Mouse (Mus musculus) adrenal gland, adult 8-10 months (tissue): Measurements from ENCODE around the gene Drap1. TPM values are rescaled to one million over a fixed set of nuclear protein-coding genes. Genes with fewer than 3 reads are reported as not detected.
"Not testable (repeated sequence)": the region's sequence is repeated elsewhere in the genome, so short reads cannot be mapped to it uniquely, and the experiment has no call there.

Source experiments
- DNase-seq: peaks from one replicate; pipeline ENCODE4 v3.0.0; 2022
- total RNA-seq, 4 experiments: library from RNA; stranded (reverse); gene quantifications; 2 replicates each; pipeline ENCODE4 v1.2.4; 2022

Drap1 gene
- total RNA-seq, 4 experiments from 2014 or later: 272 to 295 (median 289) TPM

DNA sequence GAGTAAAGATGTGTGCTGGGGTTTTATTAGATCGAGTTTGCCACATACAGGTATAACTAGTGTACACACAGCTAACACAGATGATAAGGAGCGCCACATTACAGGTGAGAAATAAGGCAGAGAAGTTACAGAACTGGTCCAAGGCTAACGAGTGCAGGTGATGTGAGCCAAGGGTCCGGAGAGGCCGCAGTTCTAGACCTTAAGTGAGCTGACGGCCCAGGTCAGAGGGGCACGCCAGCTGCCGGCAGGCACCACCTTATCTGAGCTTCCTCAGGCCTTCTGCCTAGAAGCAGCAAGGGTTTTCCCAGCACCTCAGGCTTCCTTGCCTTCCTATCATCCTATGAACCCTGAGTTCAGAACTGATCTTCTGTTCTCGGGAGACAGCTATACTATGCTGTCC lies 5.1 kb downstream of the Drap1 start:
- no peak for DNase-seq

- DNase-seq: no peak
Observed at GRCm38 (mm10) chr19:5418750-5419466, 5.9 kb downstream of the Drap1 start.

DNA sequence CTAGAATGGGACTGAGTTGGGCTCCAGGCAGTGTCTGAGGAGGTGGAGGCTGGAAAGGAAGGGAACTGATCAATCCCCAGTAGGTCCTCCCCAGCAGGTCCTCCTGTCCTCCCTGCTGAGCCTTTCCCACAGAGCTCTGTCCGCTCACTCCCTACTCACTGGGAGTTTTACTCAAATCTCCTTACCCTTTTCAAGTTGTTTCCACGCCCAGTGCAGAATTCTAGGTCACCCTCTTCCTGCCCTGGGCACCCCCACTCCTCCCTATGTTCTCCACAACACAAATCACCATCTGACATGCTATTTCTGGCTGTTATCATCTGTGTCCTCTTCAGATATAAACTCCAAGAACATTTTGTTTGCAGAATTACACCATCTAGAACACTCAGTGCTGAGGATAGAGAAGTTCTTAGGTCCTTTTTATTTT lies 10.2 kb downstream of the Drap1 start:
- no peak for DNase-seq

- no peak for DNase-seq
Observed at GRCm38 (mm10) chr19:5413840-5414239, 10.9 kb downstream of the Drap1 start.

- DNase-seq: no peak
Observed at GRCm38 (mm10) chr19:5411961-5412360, 12.8 kb downstream of the Drap1 start.

DNA sequence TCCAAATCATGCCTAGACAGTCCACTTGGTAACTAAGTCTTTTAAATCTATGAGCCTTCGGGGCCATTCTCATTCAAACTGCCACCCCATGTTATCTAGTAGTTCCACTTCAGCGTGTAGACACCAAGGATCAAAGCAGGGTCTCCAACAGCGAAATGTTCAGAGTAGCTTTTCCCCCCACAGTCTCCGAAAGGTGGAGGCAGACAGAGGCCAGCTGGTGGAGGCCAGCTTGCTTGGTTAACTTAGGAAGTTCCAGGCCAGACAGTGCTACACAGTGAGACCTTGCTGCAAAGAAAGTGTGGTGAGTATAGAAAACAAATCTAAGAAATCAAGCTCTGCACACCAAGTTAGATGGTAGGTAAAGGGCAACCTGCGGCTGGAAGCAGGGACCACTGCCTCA lies 14.1 kb downstream of the Drap1 start:
- no peak for DNase-seq

- DNase-seq: no peak
Observed at GRCm38 (mm10) chr19:5409068-5409467, 15.7 kb downstream of the Drap1 start.

- no peak for DNase-seq
Observed at GRCm38 (mm10) chr19:5408057-5409001, 16.4 kb downstream of the Drap1 start.

- no peak for DNase-seq
Observed at GRCm38 (mm10) chr19:5407133-5407532, 17.6 kb downstream of the Drap1 start.

- DNase-seq: peak; percentile 57
Observed at GRCm38 (mm10) chr19:5406531-5407126, 18.1 kb downstream of the Drap1 start.

- DNase-seq: no peak
Observed at GRCm38 (mm10) chr19:5405924-5406323, 18.9 kb downstream of the Drap1 start.

DNA sequence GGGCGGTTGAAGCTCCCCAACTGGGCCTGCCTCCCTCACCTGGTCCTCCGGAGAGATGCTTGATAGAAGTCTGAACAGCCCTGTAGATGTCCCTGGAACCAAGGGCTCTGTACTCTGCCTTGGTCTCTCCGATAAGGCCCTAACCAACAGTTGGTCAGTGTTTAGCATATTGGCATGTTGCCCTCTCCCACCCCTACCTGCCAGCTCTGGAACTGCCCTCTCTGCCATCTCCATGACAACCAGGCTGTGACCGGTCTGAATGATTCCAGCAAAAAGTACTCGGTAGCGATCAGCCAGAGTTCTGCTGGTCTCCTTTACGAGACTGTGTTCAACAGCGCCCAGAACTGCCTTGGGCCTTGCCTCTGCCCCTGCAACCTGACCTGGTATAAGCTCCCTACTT lies 22.5 kb downstream of the Drap1 start, which contains the start of gene Tsga10ip:
Gene Tsga10ip, minus strand, starts transcription at position 234 of the 400 bp plus-strand sequence.
- DNase-seq: no peak

- not testable (repeated sequence) for DNase-seq
Observed at GRCm38 (mm10) chr19:5401073-5401472, 23.7 kb downstream of the Drap1 start.

DNA sequence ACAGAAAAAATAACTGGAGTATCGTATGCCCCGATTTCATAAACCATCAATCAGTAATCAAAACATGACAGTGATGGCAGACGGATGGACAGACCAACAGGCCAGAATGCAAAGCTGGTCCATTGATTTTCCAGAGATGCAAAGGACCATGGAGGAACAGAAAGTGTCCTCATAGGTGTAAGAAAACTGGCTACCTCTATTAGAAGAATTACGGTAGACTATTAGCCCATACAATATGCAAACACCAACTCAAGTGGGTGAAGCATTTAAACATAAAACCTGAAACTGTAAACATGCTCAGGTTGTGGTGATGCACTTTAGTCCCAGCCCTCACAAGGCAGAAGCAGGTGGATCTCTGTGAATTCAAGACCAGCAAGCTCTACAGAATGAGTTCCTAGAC lies 29.4 kb downstream of the Drap1 start:
- no peak for DNase-seq

DNA sequence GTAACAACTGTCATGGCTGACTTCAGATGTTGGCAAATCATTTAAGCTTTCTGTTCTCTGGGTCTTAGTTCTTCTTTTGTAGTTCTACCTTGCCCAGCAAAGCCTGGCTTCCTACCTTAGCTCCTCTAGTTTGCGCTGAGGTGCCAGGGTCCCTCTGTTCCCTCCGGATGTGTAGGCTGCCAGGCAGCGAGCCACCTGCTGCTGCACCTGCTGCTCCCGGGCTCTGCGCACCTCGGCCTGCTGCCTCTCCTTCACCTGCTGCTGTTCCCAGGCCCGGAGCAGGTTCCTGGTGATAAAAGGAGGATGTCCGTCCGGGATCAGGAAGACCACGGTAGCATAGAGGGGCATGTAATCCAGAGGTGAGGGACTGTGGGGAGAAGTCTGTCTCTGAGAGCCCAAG lies 30.6 kb downstream of the Drap1 start:
- DNase-seq: no peak

DNA sequence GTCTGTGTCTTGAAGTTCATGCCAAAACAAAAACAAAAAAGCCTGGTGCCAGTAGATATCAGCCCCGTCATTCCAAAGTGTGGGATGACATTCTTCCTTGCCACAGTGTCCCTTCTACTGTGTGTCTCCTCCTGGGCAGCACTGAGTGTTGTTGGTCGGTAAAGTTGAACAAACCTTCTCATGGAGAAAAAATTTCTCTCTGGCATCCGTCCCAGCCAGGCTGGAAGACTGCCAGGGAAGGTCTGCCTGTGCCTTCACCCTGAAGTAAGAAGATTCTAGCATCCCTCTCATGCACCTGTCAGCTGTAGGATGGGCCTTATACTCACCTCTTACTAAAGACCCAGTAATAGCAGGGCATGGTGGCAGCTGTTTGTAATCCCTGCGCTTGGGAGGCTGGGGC lies 31.9 kb downstream of the Drap1 start:
- peak; percentile 68 for DNase-seq

DNA sequence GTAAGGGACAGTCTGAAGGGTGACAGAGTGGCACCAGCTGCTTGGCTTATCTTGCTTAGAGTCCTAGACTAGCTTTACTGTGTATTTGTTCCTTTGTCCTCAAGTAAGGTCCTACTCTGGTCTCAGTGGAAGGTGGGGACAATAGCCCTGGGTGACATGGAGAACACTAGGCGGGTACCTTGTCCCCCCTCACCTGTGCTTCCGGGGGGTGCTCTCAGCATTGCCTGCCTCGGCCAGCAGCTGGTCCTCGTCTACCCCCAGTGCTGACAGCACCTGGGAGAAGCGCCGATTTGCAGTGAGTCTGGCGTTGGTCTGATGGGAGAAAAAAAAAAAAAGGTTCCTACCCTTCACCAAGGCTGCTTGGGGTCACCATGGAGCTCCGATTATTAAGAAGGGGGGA lies 34.4 kb downstream of the Drap1 start:
- DNase-seq: no peak

DNA sequence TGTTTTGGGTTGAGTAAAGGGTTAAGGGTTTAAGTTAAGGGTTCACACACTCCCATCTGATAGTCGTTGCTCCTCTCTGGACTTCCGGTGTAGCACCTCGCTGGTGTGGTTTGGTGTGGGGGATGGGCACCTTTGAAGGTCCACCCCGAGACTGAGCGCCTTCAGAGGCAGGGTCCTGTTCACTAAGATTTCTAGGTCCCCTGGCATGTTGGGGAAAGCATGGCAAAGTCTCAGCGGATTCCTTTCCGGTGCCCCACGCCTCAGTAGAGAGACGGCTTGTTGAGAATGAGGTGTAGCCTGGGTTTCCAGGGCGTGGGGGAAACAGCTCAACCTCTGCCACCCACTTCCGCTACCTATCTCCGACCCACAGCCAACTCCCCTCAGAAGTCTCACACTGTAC lies 35.1 kb downstream of the Drap1 start:
- no peak for DNase-seq

GRCm38 (mm10) chr19:5388588-5389242 lies 36.1 kb downstream of the Drap1 start, which contains the start of gene Sart1:
Gene Sart1 (minus strand): TSS chr19:5388703.
- peak; percentile 95 for DNase-seq

DNA sequence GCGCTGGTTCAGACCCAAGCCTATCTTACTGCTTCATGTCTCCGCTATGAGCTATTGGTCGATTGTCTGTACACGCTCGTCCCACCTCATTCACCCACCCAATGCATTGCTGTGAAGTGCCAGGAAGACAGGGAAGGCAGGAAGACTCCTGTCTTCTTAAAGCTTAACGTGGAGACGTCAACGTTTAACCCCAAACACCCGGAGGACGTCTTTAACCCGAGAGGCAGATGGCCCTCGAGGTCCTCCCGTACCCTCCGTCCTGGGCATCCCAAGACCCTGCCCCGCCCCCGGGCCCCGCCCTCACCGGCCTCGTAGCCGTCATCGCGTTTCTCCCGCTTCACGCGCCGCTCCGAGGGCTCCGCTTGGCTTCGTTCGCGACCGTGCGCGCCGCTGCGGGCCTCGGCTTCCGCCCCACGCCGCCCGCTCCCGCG lies 36.8 kb downstream of the Drap1 start:
- no peak for DNase-seq

- no peak for DNase-seq
Observed at GRCm38 (mm10) chr19:5384715-5385114, 40.1 kb downstream of the Drap1 start.

- DNase-seq: no peak
Observed at GRCm38 (mm10) chr19:5383326-5383725, 41.5 kb downstream of the Drap1 start.
